Mouse (Mus musculus): ENCODE results near the gene Lmod3.

- TF ChIP-seq CTCF (IDR thresholded peaks at IDR 0.05; ENCODE audit: low read depth, low read length) = no peak
- no peak for TF ChIP-seq POLR2A (IDR thresholded peaks at IDR 0.05; ENCODE audit: extremely low read depth, insufficient read depth, low read length)
These were observed 41.4 kb upstream of the Lmod3 start for GRCm38 (mm10) chr6:97293667-97294569.

Data from liver, adult 2 months (tissue).